Mouse (Mus musculus) megakaryocyte progenitor cell, adult 5-6 weeks (primary cell): ENCODE results near the gene Iqub. TPM values are rescaled to one million over a fixed set of nuclear protein-coding genes. Genes with fewer than 3 reads are reported as not detected.

ENCODE experiments used
- ATAC-seq: replicated peaks from 2 replicates; pipeline ENCODE4 v1.8.0; 2016; ENCODE audit warnings: mild to moderate bottlenecking, moderate TSS enrichment, inconsistent platforms; ENCODE audit not compliant: poor library complexity
- total RNA-seq, 2 experiments: library from RNA; stranded (forward) in 1 of 2; stranded (reverse) in 1 of 2; fragments of 157-497, 149-512 nt in 1 of 2; fragments of 200-1000 nt in 1 of 2; gene quantifications; 2 replicates each; pipeline versions ENCODE4 v1.2.3 to v1.2.4; 2015 to 2017

The Iqub gene
- 0.05 TPM in 1 of 2 replicates, not detected in the other for total RNA-seq (2015)
- not detected in 2 replicates for total RNA-seq (2017)

GRCm38 (mm10) chr6:24514552-24515284 lies at the start of gene Iqub:
TSS of gene Iqub (minus strand) at chr6:24515067.
- ATAC-seq = peak; percentile 93

- ATAC-seq = no peak
Measured at GRCm38 (mm10) chr6:24564081-24564480, 49.2 kb upstream of the Iqub start.

GRCm38 (mm10) chr6:24555488-24555887 lies 40.6 kb upstream of the Iqub start:
- no peak for ATAC-seq

DNA sequence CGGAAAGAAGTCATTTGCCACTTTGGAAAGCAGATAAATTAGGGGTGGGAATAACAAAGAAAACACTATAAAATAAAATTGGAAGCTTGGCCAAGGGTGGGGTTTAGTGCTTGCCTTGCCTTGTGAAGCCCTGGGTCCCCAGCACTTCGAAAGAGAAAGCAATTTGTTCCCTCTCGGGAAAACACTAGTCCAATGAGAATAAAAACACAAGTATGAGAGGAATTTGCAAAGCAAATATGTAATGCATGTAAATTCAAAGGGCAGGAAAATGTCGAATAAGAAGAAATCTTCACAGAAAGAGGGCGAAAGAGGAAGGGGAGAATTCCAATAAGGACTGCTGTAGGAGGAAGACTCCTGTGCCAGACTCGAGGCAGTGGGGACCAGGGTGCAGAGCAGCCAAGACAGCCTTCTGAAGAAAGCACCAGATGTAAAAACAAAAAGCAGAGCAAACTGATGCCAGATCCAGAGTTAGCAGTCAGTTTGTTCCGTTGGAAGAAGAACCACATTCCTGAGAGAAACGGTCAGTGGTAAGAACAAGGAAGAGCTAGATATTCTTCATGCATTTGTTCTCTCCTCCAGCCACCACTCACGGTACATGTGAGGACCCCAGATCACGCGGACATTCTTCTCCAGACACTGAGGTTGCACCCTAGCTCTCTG lies 39.7 kb upstream of the Iqub start:
- no peak for ATAC-seq

DNA sequence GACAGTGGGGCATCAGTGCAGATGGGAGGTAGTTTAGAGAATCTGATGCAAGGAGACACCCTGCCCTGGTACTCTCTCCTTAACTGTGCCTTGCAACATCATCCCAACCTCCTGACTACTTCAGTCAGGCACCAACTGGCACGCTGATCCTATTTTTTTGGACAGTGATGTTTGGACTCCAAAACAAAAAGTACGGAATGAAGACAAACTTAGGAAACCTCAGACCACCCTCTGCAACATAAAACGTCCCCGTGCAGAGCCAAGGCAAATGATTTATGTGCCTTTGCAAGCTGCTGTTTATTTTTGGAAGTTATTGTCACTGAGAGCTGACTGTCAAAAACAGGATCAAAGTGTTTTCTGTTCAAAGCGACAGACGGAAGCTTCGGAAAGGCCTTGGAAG lies 37.2 kb upstream of the Iqub start:
- ATAC-seq = no peak

DNA sequence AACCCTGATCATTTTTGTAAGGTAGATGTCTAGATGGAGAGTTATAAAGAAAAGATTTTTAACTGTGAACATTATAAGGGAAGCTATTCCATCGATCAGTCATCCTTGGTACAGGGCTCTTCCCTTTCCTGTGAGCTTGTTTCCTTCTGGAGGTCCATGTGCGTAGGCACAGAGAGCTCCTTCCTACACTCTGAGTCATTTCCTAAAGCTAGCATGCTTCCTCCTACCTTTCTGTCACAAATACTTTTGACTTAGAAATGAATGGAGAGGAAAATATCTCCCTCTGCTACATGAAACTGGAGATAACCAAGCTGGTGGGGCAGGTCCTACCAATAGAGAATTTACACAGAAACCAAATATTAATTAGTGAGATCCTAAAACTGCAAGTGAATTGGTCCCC lies 34.9 kb upstream of the Iqub start:
- no peak for ATAC-seq

DNA sequence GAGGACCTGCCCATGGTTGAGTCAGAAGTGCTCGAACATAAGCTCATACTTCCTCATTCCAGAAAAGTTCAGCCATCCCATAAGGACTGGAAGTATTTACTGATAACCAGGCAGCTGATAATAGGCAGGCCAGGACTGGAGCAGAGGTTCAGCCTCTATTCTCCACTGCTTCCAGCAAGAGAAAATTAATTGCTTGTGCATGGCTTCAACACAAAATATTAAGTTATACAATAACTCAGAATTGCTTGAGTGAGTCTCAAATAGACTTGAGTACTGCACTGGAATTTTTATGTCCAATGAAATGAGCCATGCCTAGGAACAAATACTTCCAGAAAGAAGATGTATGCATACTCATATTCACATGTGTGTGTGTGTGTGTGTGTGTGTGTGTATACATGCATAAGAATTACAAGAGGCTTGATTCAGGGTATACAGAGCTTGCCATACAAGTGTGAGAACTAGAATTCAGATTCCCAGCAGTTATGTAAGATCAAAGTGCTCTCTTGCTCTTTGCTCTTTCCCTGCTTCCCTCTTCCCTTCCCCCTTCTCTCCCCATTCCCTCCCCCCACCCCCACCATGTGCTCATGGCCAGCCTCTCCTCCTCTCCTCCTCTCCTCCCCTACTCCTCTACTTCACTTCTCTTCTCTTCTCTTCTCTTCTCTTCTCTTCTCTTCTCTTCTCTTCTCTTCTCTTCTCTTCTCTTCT lies 32.0 kb upstream of the Iqub start:
- no peak for ATAC-seq

GRCm38 (mm10) chr6:24543119-24543591 lies 28.3 kb upstream of the Iqub start:
- ATAC-seq = no peak

DNA sequence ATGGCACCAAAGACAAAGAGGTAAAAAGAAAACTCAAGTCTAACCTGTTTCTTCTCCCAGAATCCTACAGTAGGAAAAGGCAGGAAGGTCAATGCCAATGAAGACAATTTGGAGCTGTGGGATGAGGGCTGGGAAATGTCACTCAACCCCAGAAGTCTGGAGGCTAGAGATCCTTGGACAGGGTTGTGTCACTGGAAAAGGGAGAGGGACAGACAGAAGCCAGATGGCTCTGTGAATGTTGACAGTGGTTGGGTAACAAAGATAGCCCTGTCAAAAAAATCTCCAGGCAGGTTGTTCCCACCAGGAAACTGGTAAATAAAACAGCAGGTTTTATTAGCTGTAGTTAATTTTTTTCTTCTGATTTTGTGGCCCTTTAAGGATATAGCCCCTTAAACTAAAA lies 27.5 kb upstream of the Iqub start:
- no peak for ATAC-seq

DNA sequence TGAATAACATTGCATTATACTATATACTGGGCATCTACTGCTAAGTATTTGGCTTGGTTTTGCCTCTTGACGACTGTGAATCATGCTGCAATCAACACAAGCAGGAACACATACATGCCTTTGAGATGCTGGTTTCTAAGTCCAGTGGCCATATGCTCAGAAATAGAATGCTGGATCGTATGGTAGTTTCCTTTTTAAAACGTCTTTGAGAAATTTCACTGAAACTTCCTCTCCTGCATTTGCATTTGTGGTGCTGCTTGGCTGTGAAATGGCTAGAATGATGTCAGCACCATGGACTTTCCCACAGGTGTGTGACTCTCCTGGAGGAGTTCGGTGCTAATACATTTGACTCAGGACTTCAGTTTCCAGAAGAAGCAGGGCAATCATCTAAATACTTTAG lies 25.2 kb upstream of the Iqub start:
- no peak for ATAC-seq

DNA sequence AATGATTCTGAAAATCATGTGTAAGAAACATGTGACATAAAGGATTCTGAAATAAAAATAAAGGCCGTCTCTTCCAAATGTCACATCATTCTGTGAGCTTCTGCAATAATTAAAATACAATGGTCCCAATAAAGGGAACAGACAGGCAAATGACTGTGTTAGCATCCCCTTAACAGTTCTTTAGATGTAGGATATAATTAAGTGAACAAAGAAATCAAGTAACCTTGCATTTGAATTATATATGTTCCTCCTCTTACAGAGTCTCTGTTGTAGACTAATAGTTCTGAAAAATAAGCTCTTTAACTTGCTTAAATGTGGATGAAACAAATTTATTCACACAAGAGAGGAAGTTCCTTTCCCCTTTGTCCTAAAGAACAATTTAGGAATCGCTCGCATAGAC lies 23.6 kb upstream of the Iqub start:
- ATAC-seq = no peak

DNA sequence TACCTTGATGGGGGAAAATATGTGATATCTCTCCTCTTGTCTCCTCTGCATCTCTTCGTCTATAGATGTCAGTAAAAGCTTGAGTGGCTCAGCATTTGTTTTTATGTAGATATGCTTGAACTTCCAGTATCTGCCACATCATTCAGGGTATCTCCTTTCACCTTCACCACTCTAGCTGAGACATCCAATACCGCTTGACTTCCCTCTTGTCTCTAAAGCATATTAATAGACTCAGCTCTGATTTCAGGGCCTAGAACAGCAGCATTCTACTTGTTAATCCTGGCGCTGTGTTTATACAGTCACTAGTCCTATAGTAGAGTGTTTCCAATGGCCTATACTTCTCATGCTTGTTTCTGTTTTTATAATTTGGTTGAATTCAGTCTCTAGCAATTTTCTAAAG lies 17.9 kb upstream of the Iqub start:
- no peak for ATAC-seq

GRCm38 (mm10) chr6:24530711-24531420 lies 16.0 kb upstream of the Iqub start:
- peak; percentile 35 for ATAC-seq

DNA sequence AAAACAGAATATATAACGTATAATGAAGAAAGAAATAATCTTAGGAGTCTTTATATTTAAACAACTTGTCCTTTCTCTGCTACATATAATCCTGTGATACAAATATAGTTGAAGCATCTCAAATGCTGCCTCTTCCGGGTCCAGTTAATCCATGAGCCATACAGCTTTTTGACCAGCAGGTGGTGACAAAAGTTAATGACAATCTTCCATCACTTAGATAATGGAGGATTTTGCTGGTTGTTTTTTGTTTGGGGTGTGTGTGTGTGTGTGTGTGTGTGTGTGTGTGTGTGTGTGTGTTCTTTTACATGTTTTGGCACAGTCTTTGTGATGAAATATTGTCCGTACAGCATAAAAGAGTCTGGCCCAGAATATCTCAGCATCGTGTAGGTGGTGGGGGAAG lies 15.3 kb upstream of the Iqub start:
- peak; percentile 59 for ATAC-seq

GRCm38 (mm10) chr6:24528064-24528243 lies 13.1 kb upstream of the Iqub start, which contains the start of gene Asb15:
TSS of gene Asb15 (plus strand) at chr6:24528144.
- ATAC-seq = 0 out of 2 replicates have a peak, but pooled peaks have one; percentile 0

- ATAC-seq = peak; percentile 91
Measured at GRCm38 (mm10) chr6:24527155-24528063, 12.5 kb upstream of the Iqub start, which contains the start of gene Ndufa5. TSS of gene Ndufa5 (minus strand) at chr6:24528013.

DNA sequence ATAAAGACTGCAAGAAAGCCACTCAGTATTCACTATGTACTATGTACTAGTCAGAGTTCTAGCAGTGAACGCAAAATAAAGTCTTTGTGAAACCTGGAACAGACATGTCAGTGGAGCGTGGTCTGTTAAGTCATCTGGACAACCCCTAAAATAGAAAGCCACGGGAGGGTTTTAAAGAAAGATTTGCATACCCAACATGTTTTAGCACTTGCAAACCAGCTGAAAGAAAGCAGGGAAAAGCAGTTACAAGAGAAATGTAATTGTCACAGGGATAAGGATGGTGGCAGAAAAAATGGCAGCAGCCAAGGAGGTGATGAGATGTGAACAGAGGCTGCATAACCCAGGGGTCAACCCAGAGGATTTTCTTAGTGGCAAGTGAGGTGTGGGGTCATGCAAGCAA lies 10.8 kb upstream of the Iqub start:
- no peak for ATAC-seq

DNA sequence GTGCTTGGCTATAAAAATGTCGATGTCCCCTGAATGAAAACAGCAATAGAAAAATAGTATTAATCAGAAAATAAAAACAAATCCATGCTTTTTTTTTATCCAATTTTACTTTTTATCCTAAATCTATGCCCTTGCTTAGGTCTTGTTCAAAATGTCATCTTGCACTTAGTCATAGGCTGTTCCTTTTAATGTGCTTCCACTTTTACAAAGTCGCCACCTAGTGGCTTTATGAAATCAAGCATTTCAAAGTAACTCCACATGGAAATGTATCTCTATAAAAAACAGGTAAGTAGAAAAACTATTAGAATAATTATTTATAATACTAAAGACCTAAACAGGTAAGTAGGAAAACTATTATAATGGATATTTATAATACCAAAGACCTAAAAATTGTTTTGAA lies 1.3 kb upstream of the Iqub start:
- peak; percentile 90 for ATAC-seq

GRCm38 (mm10) chr6:24504141-24504540 lies 10.7 kb downstream of the Iqub start:
- no peak for ATAC-seq

- ATAC-seq = 0 out of 2 replicates have a peak, but pooled peaks have one; percentile 46
Measured at GRCm38 (mm10) chr6:24490341-24490740, 24.5 kb downstream of the Iqub start.
